Mouse (Mus musculus): ENCODE measurements around the gene Serpinf2.
"Not testable (repeated sequence)": the region's sequence is repeated elsewhere in the genome, so short reads cannot be mapped to it uniquely, and the experiment has no call there.

DNA sequence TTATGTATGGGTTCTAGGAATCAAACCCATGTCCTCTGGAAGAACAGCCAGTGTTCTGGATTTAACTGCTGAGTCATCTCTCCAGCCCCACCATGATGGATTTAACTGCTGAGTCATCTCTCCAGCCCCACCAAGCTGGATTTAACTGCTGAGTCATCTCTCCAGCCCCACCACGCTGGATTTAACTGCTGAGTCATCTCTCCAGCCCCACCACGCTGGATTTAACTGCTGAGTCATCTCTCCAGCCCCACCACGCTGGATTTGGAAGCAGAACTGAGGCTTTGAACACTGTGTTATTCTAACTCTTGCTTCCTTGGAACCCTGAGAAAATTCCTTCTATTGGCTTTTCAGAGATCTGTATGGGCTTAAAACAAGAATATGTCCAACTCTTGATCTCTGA, 55.9 kb downstream of the Serpinf2 start:
- TF ChIP-seq CTCF (IDR thresholded peaks at IDR 0.05; ENCODE audit: borderline replicate concordance, extremely low read depth, insufficient read depth, insufficient read length); POLR2A (IDR thresholded peaks at IDR 0.05; ENCODE audit: borderline replicate concordance, extremely low read depth, insufficient read depth, insufficient read length, poor library complexity, severe bottlenecking): not testable (repeated sequence)

Measured in brain, embryonic 14.5 days (tissue).